Mouse (Mus musculus): ENCODE results near the gene Adsl.

- TF ChIP-seq CTCF (IDR thresholded peaks at IDR 0.05; ENCODE audit: low read depth, low read length) (no peak), POLR2A (IDR thresholded peaks at IDR 0.05; ENCODE audit: borderline replicate concordance, low read depth, low read length) (no peak)
These were observed 46.3 kb upstream of the Adsl start for GRCm38 (mm10) chr15:80901806-80902513.
